Mouse (Mus musculus): ENCODE measurements around the gene Ank3.
"Not testable (repeated sequence)": the region's sequence is repeated elsewhere in the genome, so short reads cannot be mapped to it uniquely, and the experiment has no call there.

Ank3 gene

GRCm38 (mm10) chr10:69398763-69399590 is at the start of gene Ank3:
Gene Ank3 (plus strand): TSS chr10:69398773.
- peak; percentile 80 for DNase-seq

- DNase-seq = peak; percentile 59
Observed at GRCm38 (mm10) chr10:69351071-69351841, 47.3 kb upstream of the Ank3 start.

GRCm38 (mm10) chr10:69351842-69352211 is 46.7 kb upstream of the Ank3 start:
- no peak for DNase-seq

- peak; percentile 98 for DNase-seq
Observed at GRCm38 (mm10) chr10:69352212-69353085, 46.1 kb upstream of the Ank3 start, which contains the start of gene Cdk1. Gene Cdk1 (minus strand): TSS chr10:69352938.

- not testable (repeated sequence) for DNase-seq
Observed at GRCm38 (mm10) chr10:69353086-69353479, 45.5 kb upstream of the Ank3 start.

- no peak for DNase-seq
Observed at GRCm38 (mm10) chr10:69359666-69360065, 38.9 kb upstream of the Ank3 start.

- DNase-seq = peak; percentile 47
Observed at GRCm38 (mm10) chr10:69366208-69366607, 32.4 kb upstream of the Ank3 start.

GRCm38 (mm10) chr10:69366877-69367387 is 31.6 kb upstream of the Ank3 start:
- DNase-seq = peak; percentile 13

GRCm38 (mm10) chr10:69369321-69369720 is 29.3 kb upstream of the Ank3 start:
- DNase-seq = no peak

- peak; percentile 22 for DNase-seq
Observed at GRCm38 (mm10) chr10:69371441-69371840, 27.1 kb upstream of the Ank3 start.

- no peak for DNase-seq
Observed at GRCm38 (mm10) chr10:69372061-69372460, 26.5 kb upstream of the Ank3 start.

GRCm38 (mm10) chr10:69373796-69374550 is 24.6 kb upstream of the Ank3 start:
- no peak for DNase-seq

- DNase-seq = no peak
Observed at GRCm38 (mm10) chr10:69375154-69375553, 23.4 kb upstream of the Ank3 start.

GRCm38 (mm10) chr10:69383186-69383585 is 15.4 kb upstream of the Ank3 start:
- no peak for DNase-seq

- no peak for DNase-seq
Observed at GRCm38 (mm10) chr10:69384640-69385039, 13.9 kb upstream of the Ank3 start.

- DNase-seq = no peak
Observed at GRCm38 (mm10) chr10:69385136-69385535, 13.4 kb upstream of the Ank3 start.

GRCm38 (mm10) chr10:69386767-69387166 is 11.8 kb upstream of the Ank3 start:
- DNase-seq = no peak

- no peak for DNase-seq
Observed at GRCm38 (mm10) chr10:69389511-69389910, 9.1 kb upstream of the Ank3 start.

- peak; percentile 54 for DNase-seq
Observed at GRCm38 (mm10) chr10:69398197-69398762, 293 bp upstream of the Ank3 start.

GRCm38 (mm10) chr10:69399814-69400385 is 1.3 kb downstream of the Ank3 start:
- peak; percentile 23 for DNase-seq

GRCm38 (mm10) chr10:69405431-69405830 is 6.9 kb downstream of the Ank3 start:
- DNase-seq = no peak
